Mouse (Mus musculus): ENCODE data around the gene Mink1.

- TF ChIP-seq CTCF (IDR thresholded peaks at IDR 0.05; ENCODE audit: low read depth, low read length) (no peak), POLR2A (IDR thresholded peaks at IDR 0.05; ENCODE audit: extremely low read depth, insufficient read depth, low read length) (no peak)
Measured at GRCm38 (mm10) chr11:70586261-70586660, 23.6 kb downstream of the Mink1 start.
